Mouse (Mus musculus): Measurements from ENCODE around the gene S100a14. TPM values are rescaled to one million over a fixed set of nuclear protein-coding genes. Genes with fewer than 3 reads are reported as not detected.

The S100a14 gene
- polyA plus RNA-seq, 1 experiment from 2014 or later, result 14.0 TPM

DNA sequence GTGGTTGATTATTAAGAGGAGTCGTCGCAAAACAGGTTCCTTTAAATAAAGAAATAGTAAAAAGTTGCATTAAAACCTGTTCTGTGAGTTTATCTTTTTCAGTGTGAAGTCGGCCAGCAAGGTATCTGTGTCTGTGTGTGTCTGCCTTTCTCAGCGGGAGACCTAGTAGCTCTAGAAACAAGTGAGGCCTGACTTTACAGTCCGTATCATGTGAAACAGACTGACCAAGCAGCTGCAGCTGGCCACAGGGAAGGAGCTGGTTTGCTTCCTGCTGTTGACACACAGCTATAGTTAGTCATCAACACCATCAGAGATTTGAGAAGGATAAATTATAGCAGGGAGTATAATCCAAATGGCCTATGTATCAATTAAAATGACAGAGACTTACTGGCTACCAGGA, 5.1 kb downstream of the S100a14 start:
- WGBS, result 52% methylated on average over 5 of the region's 5 CpGs
- no peaks in the 10 kb centered on the region for H3K36me3 ChIP-seq (ENCODE audit: control insufficient read depth, insufficient read depth, low read length)
- H3K27me3 ChIP-seq (ENCODE audit: control insufficient read depth, insufficient read depth, low read length), result no peaks in the 10 kb centered on the region
- H3K4me1 ChIP-seq (ENCODE audit: control insufficient read depth, insufficient read depth, low read length), result no peaks in the 10 kb centered on the region
- H3K9ac ChIP-seq (replicated peaks; ENCODE audit: low read depth, low read length), result no peak overlapping the region
- H3K9me3 ChIP-seq (ENCODE audit: control insufficient read depth, low read depth, low read length), result no peaks in the 10 kb centered on the region
- no peak overlapping the region for H3K27ac ChIP-seq (ENCODE audit: low read length)
- no peak overlapping the region for H3K4me2 ChIP-seq (replicated peaks; ENCODE audit: low read depth, low read length)
- no peak overlapping the region for H3K4me3 ChIP-seq (ENCODE audit: low read depth, low read length)
- no peak for ATAC-seq (ENCODE audit: insufficient number of reproducible peaks, insufficient read depth, low FRiP score, low read depth)

DNA sequence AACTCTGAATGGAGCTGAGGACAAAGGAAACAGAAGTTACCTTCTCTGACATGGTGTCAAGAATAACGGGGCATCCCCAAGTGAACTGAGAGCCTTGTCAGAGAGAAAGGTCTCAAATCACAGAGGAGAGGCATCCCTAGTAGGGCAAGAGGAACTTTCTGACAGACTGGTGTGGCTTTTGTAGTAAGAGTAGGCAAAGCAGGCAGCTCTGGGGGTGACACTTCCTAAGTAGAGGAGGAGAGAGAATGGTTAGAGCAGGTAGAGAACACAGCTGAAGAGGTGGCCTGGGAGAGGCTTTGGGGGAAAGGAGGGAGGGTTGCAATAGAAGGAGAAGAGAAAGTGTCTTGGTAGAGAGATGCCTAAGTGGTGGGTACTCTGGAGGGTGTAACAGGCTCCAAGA, 8.8 kb downstream of the S100a14 start:
- no peaks in the 10 kb centered on the region for H3K36me3 ChIP-seq (ENCODE audit: control insufficient read depth, insufficient read depth, low read length)
- peaks cover 6% of the 10 kb centered on the region; the same call in 1 of the 2 replicates for H3K4me1 ChIP-seq (ENCODE audit: control insufficient read depth, insufficient read depth, low read length)
- no peak overlapping the region for H3K27ac ChIP-seq (ENCODE audit: low read length)
- H3K4me2 ChIP-seq (replicated peaks; ENCODE audit: low read depth, low read length), result no peak overlapping the region
- no peaks in the 10 kb centered on the region for H3K27me3 ChIP-seq (ENCODE audit: control insufficient read depth, insufficient read depth, low read length)
- no peak for ATAC-seq (ENCODE audit: insufficient number of reproducible peaks, insufficient read depth, low FRiP score, low read depth)
- no peaks in the 10 kb centered on the region for H3K9me3 ChIP-seq (ENCODE audit: control insufficient read depth, low read depth, low read length)
- WGBS, result 54% methylated on average over 1 of the region's 1 CpGs
- H3K9ac ChIP-seq (replicated peaks; ENCODE audit: low read depth, low read length), result no peak overlapping the region
- no peak overlapping the region for H3K4me3 ChIP-seq (ENCODE audit: low read depth, low read length)

DNA sequence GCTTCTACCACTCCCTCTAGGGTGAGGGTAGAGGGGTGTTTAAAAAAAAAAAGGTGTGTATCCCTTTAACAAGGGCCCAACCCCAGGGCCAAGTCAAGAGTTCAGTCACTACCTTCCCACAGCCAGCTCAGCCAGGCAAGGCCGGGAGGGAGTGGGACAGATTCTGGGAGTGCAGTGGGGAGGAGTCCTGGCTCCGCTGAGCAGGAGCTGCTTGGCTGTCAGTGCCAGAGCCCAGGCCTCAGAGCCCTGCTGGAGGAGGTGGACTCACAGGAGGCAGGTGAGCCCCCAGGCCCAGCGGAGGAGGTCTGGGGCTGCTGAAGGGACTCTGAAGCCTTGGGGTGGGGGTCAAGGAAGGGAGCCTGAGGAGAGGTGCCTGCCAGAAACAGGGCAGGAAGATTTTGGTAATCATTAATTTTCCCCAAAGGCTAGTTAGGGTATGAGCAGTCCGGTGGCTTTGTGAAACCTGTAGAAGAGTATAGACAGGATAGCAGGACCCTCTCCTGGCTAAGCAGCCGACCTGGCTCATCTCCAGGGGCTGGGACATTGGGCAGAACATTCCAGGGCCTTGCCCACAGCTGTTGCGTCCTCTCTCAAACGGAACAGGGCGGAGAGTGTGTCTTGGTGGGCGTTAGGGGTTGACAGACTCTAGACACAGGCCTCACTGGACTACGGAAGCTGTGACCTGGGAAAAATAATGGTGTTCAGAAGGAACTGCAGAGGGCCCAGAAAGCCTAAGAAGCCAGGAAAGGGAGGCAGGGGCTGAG, 10.7 kb downstream of the S100a14 start, which contains the start of gene S100a16:
TSS of gene S100a16 (plus strand) at position 114 of the 764 bp plus-strand sequence.
- H3K9ac ChIP-seq (replicated peaks; ENCODE audit: low read depth, low read length), result peak within 1 kb of the TSS; percentile 26
- H3K27ac ChIP-seq (ENCODE audit: low read length), result peak within 1 kb of the TSS; percentile 84
- no peaks in the 10 kb centered on the region for H3K9me3 ChIP-seq (ENCODE audit: control insufficient read depth, low read depth, low read length)

GRCm38 (mm10) chr3:90537905-90538296, 11.2 kb downstream of the S100a14 start:
- no peak for ATAC-seq (ENCODE audit: insufficient number of reproducible peaks, insufficient read depth, low FRiP score, low read depth)
- Histone ChIP-seq H3K9me3 (ENCODE audit: control insufficient read depth, low read depth, low read length) (no peaks in the 10 kb centered on the region), H3K4me2 (replicated peaks; ENCODE audit: low read depth, low read length) (peak overlapping the region; percentile 41), H3K4me3 (ENCODE audit: low read depth, low read length) (peak overlapping the region; percentile 26), H3K27me3 (ENCODE audit: control insufficient read depth, insufficient read depth, low read length) (no peaks in the 10 kb centered on the region), H3K27ac (ENCODE audit: low read length) (peak overlapping the region; percentile 84), H3K9ac (replicated peaks; ENCODE audit: low read depth, low read length) (peak overlapping the region; percentile 26), H3K4me1 (ENCODE audit: control insufficient read depth, insufficient read depth, low read length) (peaks cover 6% of the 10 kb centered on the region; the same call in 1 of the 2 replicates), H3K36me3 (ENCODE audit: control insufficient read depth, insufficient read depth, low read length) (no peaks in the 10 kb centered on the region)
- WGBS, result 68% methylated on average over 5 of the region's 5 CpGs

More for the DNA sequence above, 10.7 kb downstream of the S100a14 start, which contains the start of gene S100a16:
- no peaks in the 10 kb centered on the region for H3K36me3 ChIP-seq (ENCODE audit: control insufficient read depth, insufficient read depth, low read length)
- peak within 1 kb of the TSS; percentile 26 for H3K4me3 ChIP-seq (ENCODE audit: low read depth, low read length)
- H3K27me3 ChIP-seq (ENCODE audit: control insufficient read depth, insufficient read depth, low read length), result no peaks in the 10 kb centered on the region
- peak within 1 kb of the TSS; percentile 41 for H3K4me2 ChIP-seq (replicated peaks; ENCODE audit: low read depth, low read length)
- 32% methylated on average over 10 of the region's 10 CpGs for WGBS
- peak; percentile 87 for ATAC-seq (ENCODE audit: insufficient number of reproducible peaks, insufficient read depth, low FRiP score, low read depth)
- peaks cover 6% of the 10 kb centered on the region; the same call in 1 of the 2 replicates for H3K4me1 ChIP-seq (ENCODE audit: control insufficient read depth, insufficient read depth, low read length)

- H3K9ac ChIP-seq (replicated peaks; ENCODE audit: low read depth, low read length), result 0 out of 2 replicates have a peak overlapping the region, but pooled peaks have one; percentile 21
- no peaks in the 10 kb centered on the region for H3K36me3 ChIP-seq (ENCODE audit: control insufficient read depth, insufficient read depth, low read length)
- peak overlapping the region; percentile 11; the same call in 1 of the 2 replicates for H3K4me3 ChIP-seq (ENCODE audit: low read depth, low read length)
- H3K27me3 ChIP-seq (ENCODE audit: control insufficient read depth, insufficient read depth, low read length), result no peaks in the 10 kb centered on the region
- peak overlapping the region; percentile 18; the same call in 1 of the 2 replicates for H3K4me2 ChIP-seq (replicated peaks; ENCODE audit: low read depth, low read length)
- H3K27ac ChIP-seq (ENCODE audit: low read length), result peak overlapping the region; percentile 27; the same call in 1 of the 2 replicates
- peaks cover 6% of the 10 kb centered on the region; the same call in 1 of the 2 replicates for H3K4me1 ChIP-seq (ENCODE audit: control insufficient read depth, insufficient read depth, low read length)
- WGBS, result 53% methylated on average over 4 of the region's 4 CpGs
- H3K9me3 ChIP-seq (ENCODE audit: control insufficient read depth, low read depth, low read length), result no peaks in the 10 kb centered on the region
- ATAC-seq (ENCODE audit: insufficient number of reproducible peaks, insufficient read depth, low FRiP score, low read depth), result 0 out of 2 replicates have a peak, but pooled peaks have one; percentile 12
Measured at GRCm38 (mm10) chr3:90540904-90541303, 14.2 kb downstream of the S100a14 start.

DNA sequence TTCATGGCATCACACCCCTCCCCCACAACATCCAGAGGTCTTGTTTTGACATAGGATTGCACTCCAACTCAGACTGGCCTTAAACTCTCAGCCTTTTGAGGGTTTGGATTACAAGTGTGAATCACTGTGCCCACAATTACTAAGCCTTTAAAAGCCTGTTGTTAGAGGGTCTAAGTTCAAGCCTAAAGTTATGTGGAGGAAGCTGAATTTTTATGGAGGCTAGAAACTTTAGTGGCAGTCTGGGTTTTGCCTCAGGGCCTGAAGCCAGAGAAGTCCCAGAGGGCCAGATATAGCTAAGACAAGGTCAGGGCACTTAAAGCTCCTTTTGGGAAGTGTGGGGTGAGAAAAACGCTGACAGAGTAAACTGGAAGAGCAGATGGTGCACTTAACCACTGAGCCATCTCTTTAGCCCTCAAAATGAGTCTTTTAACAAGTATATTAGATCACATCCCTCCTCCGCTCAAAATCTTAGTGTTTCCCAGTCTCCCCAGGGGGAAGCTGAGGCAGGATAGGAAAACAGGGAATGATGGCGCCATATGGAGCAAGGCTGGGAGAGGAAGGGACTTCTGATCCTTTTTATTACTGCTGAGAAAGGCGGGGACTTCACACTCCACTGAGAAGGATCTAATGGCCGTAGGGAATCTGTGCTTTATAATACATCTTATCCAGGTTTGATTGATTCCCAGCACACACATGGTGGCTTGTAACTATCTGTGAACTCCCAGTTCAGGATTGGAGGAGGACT, 23.2 kb downstream of the S100a14 start:
- Histone ChIP-seq H3K4me3 (ENCODE audit: low read depth, low read length) (no peak overlapping the region), H3K27me3 (ENCODE audit: control insufficient read depth, insufficient read depth, low read length) (no peaks in the 10 kb centered on the region), H3K9ac (replicated peaks; ENCODE audit: low read depth, low read length) (no peak overlapping the region), H3K27ac (ENCODE audit: low read length) (no peak overlapping the region), H3K9me3 (ENCODE audit: control insufficient read depth, low read depth, low read length) (no peaks in the 10 kb centered on the region), H3K4me2 (replicated peaks; ENCODE audit: low read depth, low read length) (no peak overlapping the region), H3K36me3 (ENCODE audit: control insufficient read depth, insufficient read depth, low read length) (no peaks in the 10 kb centered on the region), H3K4me1 (ENCODE audit: control insufficient read depth, insufficient read depth, low read length) (no peaks in the 10 kb centered on the region)
- WGBS, result 61% methylated on average over 5 of the region's 5 CpGs
- ATAC-seq (ENCODE audit: insufficient number of reproducible peaks, insufficient read depth, low FRiP score, low read depth), result no peak

GRCm38 (mm10) chr3:90550421-90550790, 23.8 kb downstream of the S100a14 start:
- WGBS, result 76% methylated on average over 2 of the region's 2 CpGs

DNA sequence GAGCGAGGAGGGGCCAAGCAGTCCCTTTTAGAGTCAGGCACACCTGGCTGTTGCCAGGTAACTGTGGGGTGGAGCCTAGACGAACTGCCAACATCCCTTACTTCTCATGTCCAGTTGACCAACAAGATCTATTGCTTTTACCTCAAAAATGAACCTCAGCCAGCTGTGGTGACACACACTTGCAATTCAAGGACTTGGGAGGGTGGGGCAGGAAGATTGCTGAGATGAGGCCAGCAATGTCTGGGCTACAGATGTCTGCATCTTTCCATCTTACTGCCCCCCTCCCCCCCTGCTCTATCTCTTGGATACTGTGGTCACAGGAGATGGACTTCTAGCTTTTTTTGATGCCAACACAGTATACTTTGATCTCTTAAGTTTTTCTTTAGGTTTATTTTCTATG, 25.6 kb downstream of the S100a14 start:
- Histone ChIP-seq H3K36me3 (ENCODE audit: control insufficient read depth, insufficient read depth, low read length) (no peaks in the 10 kb centered on the region), H3K9ac (replicated peaks; ENCODE audit: low read depth, low read length) (no peak overlapping the region), H3K4me3 (ENCODE audit: low read depth, low read length) (no peak overlapping the region), H3K4me2 (replicated peaks; ENCODE audit: low read depth, low read length) (no peak overlapping the region), H3K4me1 (ENCODE audit: control insufficient read depth, insufficient read depth, low read length) (no peaks in the 10 kb centered on the region), H3K27ac (ENCODE audit: low read length) (no peak overlapping the region), H3K27me3 (ENCODE audit: control insufficient read depth, insufficient read depth, low read length) (no peaks in the 10 kb centered on the region), H3K9me3 (ENCODE audit: control insufficient read depth, low read depth, low read length) (no peaks in the 10 kb centered on the region)
- WGBS, result 73% methylated on average over 2 of the region's 2 CpGs
- ATAC-seq (ENCODE audit: insufficient number of reproducible peaks, insufficient read depth, low FRiP score, low read depth), result no peak

More at GRCm38 (mm10) chr3:90550421-90550790, 23.8 kb downstream of the S100a14 start:
- H3K27me3 ChIP-seq (ENCODE audit: control insufficient read depth, insufficient read depth, low read length), result no peaks in the 10 kb centered on the region
- ATAC-seq (ENCODE audit: insufficient number of reproducible peaks, insufficient read depth, low FRiP score, low read depth), result no peak
- H3K9ac ChIP-seq (replicated peaks; ENCODE audit: low read depth, low read length), result no peak overlapping the region
- H3K4me1 ChIP-seq (ENCODE audit: control insufficient read depth, insufficient read depth, low read length), result no peaks in the 10 kb centered on the region
- no peaks in the 10 kb centered on the region for H3K36me3 ChIP-seq (ENCODE audit: control insufficient read depth, insufficient read depth, low read length)
- H3K9me3 ChIP-seq (ENCODE audit: control insufficient read depth, low read depth, low read length), result no peaks in the 10 kb centered on the region
- no peak overlapping the region for H3K4me3 ChIP-seq (ENCODE audit: low read depth, low read length)
- H3K27ac ChIP-seq (ENCODE audit: low read length), result no peak overlapping the region
- no peak overlapping the region for H3K4me2 ChIP-seq (replicated peaks; ENCODE audit: low read depth, low read length)
